Mouse (Mus musculus) kidney, adult 2 months (tissue): Measurements from ENCODE around the gene Stra6.

Source experiments
- CTCF ChIP-seq: fragments of 200-500 bp; conservative IDR thresholded peaks from 2 replicates; pipeline ENCODE4 v1.5.1; 2011; ENCODE audit warnings: low read depth, mild to moderate bottlenecking, control low read depth, low read length, moderate library complexity, mixed read lengths; ENCODE audit not compliant: insufficient read depth, insufficient read length
- POLR2A ChIP-seq: fragments of 200-500 bp; IDR thresholded peaks from one replicate; pipeline ENCODE4 v1.6.1; 2011; ENCODE audit warnings: low read depth, low read length, control low read depth

DNA sequence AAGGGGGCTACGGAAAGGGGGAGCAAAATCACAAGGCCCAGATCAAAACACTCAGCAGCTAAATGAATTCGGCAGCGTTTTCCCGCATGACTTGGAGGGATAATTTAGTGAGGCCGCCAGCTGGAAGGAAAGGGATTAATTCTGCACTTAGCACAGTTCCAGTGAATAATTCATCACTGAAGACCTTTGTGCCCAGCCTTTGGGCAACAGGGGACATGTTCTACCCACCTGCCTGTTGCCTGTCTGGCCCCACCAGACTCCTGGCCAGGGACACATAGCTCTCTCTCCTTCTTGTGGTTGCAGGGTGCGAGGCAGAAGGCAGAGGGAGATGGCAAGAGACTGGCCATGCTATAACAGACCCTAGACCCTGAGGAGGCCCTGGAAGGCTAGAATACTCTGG, 1.9 kb downstream of the Stra6 start:
- TF ChIP-seq CTCF (no peak), POLR2A (no peak)
